ENCODE assay signal across 15 mouse cellular contexts in genomic region chr5:91841066-91841465, GRCm38 (mm10).
"Had no signal": no experiment of that assay in that cellular context is flagged by ENCODE, and none has a peak within 500 bp of the region (broad histone marks: within the 10 kb centered on the region; RNA-seq: fewer than 3 reads in every experiment).

No protein-coding gene starts in this region.

- ATAC-seq: lung, postnatal 0 days; midbrain, embryonic 16.5 days had no signal

- H3K4me2 ChIP-seq: kidney, embryonic 15.5 days; liver, embryonic 11.5 days; liver, embryonic 15.5 days; midbrain, embryonic 12.5 days had no signal

- H3K4me1 ChIP-seq: kidney, embryonic 15.5 days; liver, embryonic 15.5 days; midbrain, embryonic 12.5 days had no signal

- H3K9me3 ChIP-seq: kidney, embryonic 15.5 days; limb, embryonic 10.5 days; liver, embryonic 15.5 days; midbrain, embryonic 12.5 days had no signal

- DNase-seq: kidney, adult 2 months; kidney, postnatal 14 days; lung, adult 2 months; lung, postnatal 36 days; right cerebral cortex, postnatal 14 days; thymus, adult 2 months; thymus, postnatal 36 days had no signal

- H3K27ac ChIP-seq: kidney, embryonic 15.5 days; left cerebral cortex, adult 2 months; limb, embryonic 10.5 days; liver, embryonic 15.5 days; midbrain, embryonic 12.5 days had no signal

- H3K9ac ChIP-seq: kidney, embryonic 15.5 days; liver, embryonic 15.5 days; midbrain, embryonic 12.5 days had no signal

- H3K27me3 ChIP-seq: kidney, embryonic 15.5 days; liver, embryonic 15.5 days; midbrain, embryonic 12.5 days had no signal

- H3K36me3 ChIP-seq: kidney, embryonic 15.5 days; limb, embryonic 10.5 days; liver, embryonic 15.5 days; midbrain, embryonic 12.5 days had no signal

- H3K4me3 ChIP-seq: kidney, embryonic 15.5 days; left cerebral cortex, adult 2 months; limb, embryonic 10.5 days; liver, embryonic 15.5 days; midbrain, embryonic 12.5 days had no signal
